In genomic region chr11:102495742-102496141, GRCm38 (mm10) we compare ENCODE assay signal across 23 mouse cellular contexts. TPM values are rescaled to one million over a fixed set of nuclear protein-coding genes. Genes with fewer than 3 reads are reported as not detected.
DNase-seq lines count a peak whose midpoint lies in the region; ATAC-seq and TF ChIP-seq lines count a peak whose summit lies in the region.
"Had no signal": no experiment of that assay in that cellular context is flagged by ENCODE, and none has a peak within 500 bp of the region (broad histone marks: within the 10 kb centered on the region; RNA-seq: fewer than 3 reads in every experiment).

No protein-coding gene starts in this region.

- no peak overlapping the region for H3K4me3 ChIP-seq in liver, postnatal 0 days (ENCODE audit: low read depth, low read length)
- H3K4me3 ChIP-seq: embryonic facial prominence, embryonic 13.5 days; forebrain, embryonic 13.5 days; heart, embryonic 13.5 days; hindbrain, embryonic 12.5 days had no signal

- H3K27me3 ChIP-seq in liver, postnatal 0 days (ENCODE audit: insufficient read depth, low read length): no peaks in the 10 kb centered on the region
- H3K27me3 ChIP-seq: embryonic facial prominence, embryonic 13.5 days; forebrain, embryonic 13.5 days; heart, embryonic 13.5 days; hindbrain, embryonic 12.5 days had no signal

- peaks cover 41% of the 10 kb centered on the region for H3K36me3 ChIP-seq in liver, postnatal 0 days (replicated peaks; ENCODE audit: insufficient read depth, low read length)

- no peaks in the 10 kb centered on the region for H3K9me3 ChIP-seq in liver, postnatal 0 days (ENCODE audit: low read length)
- H3K9me3 ChIP-seq: embryonic facial prominence, embryonic 13.5 days; forebrain, embryonic 13.5 days; G1E; heart, embryonic 13.5 days; hindbrain, embryonic 12.5 days had no signal

- 89% methylated on average over 5 of the region's 5 CpGs for WGBS in liver, postnatal 0 days (ENCODE audit: insufficient replicate concordance)

- TF ChIP-seq EP300 in liver, postnatal 0 days (IDR thresholded peaks at IDR 0.05; ENCODE audit: low read depth): no peak

- TF ChIP-seq CTCF in liver, postnatal 0 days (IDR thresholded peaks at IDR 0.05; ENCODE audit: low read depth): no peak

- H3K4me1 ChIP-seq in liver, postnatal 0 days (ENCODE audit: insufficient read depth): no peaks in the 10 kb centered on the region
- H3K4me1 ChIP-seq: embryonic facial prominence, embryonic 13.5 days; forebrain, embryonic 13.5 days; hindbrain, embryonic 12.5 days had no signal

- 0 out of 2 replicates have a peak overlapping the region, but pooled peaks have one; percentile 22 for H3K27ac ChIP-seq in liver, postnatal 0 days (ENCODE audit: low read depth)
- H3K27ac ChIP-seq: embryonic facial prominence, embryonic 13.5 days; forebrain, embryonic 13.5 days; heart, embryonic 13.5 days; hindbrain, embryonic 12.5 days had no signal

- peak; percentile 30 for DNase-seq in gastrocnemius, adult 18-20 months (ENCODE audit: low spot score)
- DNase-seq in gastrocnemius, postnatal 14 days: no peak
- DNase-seq in liver, postnatal 0 days: no peak
- DNase-seq in liver: no peak
- DNase-seq in adipocyte (ENCODE audit: low spot score): peak; percentile 50
- DNase-seq in skeletal muscle tissue, adult 2 months (ENCODE audit: low read depth, low spot score): peak; percentile 17
- no peak for DNase-seq in adrenal gland, postnatal 14 days
- DNase-seq: adrenal gland, postnatal 10 days; B cell, adult 2 months; cerebellum, adult 18-20 months; cerebellum, adult 9-11 months; cerebellum, postnatal 36 days; forebrain, postnatal 0 days; heart, postnatal 4 days had no signal

- intact Hi-C loops in gastrocnemius, postnatal 14 days (cut with DNase I; ENCODE audit: low total_unique reads): no loop called here

- no peak for ATAC-seq in liver, postnatal 0 days
- ATAC-seq: CD4-positive, CD25-positive, alpha-beta regulatory T cell, adult 4 months; forebrain, embryonic 13.5 days; forebrain, postnatal 0 days; hindbrain, embryonic 16.5 days; inflammation-experienced regulatory T-cells, adult 6 months had no signal

- H3K9ac ChIP-seq in liver, postnatal 0 days (replicated peaks): no peak overlapping the region
- H3K9ac ChIP-seq: embryonic facial prominence, embryonic 13.5 days; forebrain, embryonic 13.5 days; forebrain, postnatal 0 days; heart, embryonic 13.5 days; hindbrain, embryonic 12.5 days had no signal

- H3K4me2 ChIP-seq in liver, postnatal 0 days (ENCODE audit: low read depth, low read length): no peak overlapping the region
- H3K4me2 ChIP-seq: embryonic facial prominence, embryonic 13.5 days; forebrain, embryonic 13.5 days; heart, embryonic 13.5 days; hindbrain, embryonic 12.5 days had no signal

RNA-seq across cellular contexts. Expression of gene Itga2b, which starts 25.8 kb away (rescaled TPM):
- 1 to 10 TPM in 1 of 2 experiments, under 1 TPM in 1; 0.64 to 1.4 TPM for total RNA-seq in gastrocnemius, adult 18-20 months (2021)
- 1 to 10 TPM; 1.6 to 2.5 TPM for total RNA-seq in gastrocnemius, postnatal 14 days (2021)
- polyA plus RNA-seq in liver, postnatal 0 days (2015; fragmentation: Nextera tagmentation; extraction: Ambion mirVana): 41.0 and 44.8 TPM in 2 replicates
- total RNA-seq in adrenal gland, postnatal 14 days (2021): 4.6 and 7.4 TPM in 2 replicates

RNA-seq across cellular contexts. Expression of gene Fam171a2, which starts 48.3 kb away (rescaled TPM):
- total RNA-seq in gastrocnemius, adult 18-20 months (2021): 1 to 10 TPM in 1 of 2 experiments, under 1 TPM in 1; 0.62 to 1.1 TPM
- 1 to 10 TPM; 6.2 to 7.3 TPM for total RNA-seq in gastrocnemius, postnatal 14 days (2021)
- polyA plus RNA-seq in liver, postnatal 0 days (2015; fragmentation: Nextera tagmentation; extraction: Ambion mirVana): 0.23 and 0.72 TPM in 2 replicates
- total RNA-seq in adrenal gland, postnatal 14 days (2021): 8.2 and 9.6 TPM in 2 replicates
- total RNA-seq: granulocyte monocyte progenitor cell, adult 5-6 weeks had no signal
- polyA plus RNA-seq: CD4-positive, CD25-positive, alpha-beta regulatory T cell, adult 4 months; inflammation-experienced regulatory T-cells, adult 6 months had no signal

Comparison
In these comparisons a context has a peak if more than half of its experiments do, and no peak if none do; other contexts are left out.
1. DNase-seq: peak in gastrocnemius, adult 18-20 months (single experiment), adipocyte (single experiment) and skeletal muscle tissue, adult 2 months (single experiment); none in gastrocnemius, postnatal 14 days (single experiment), liver, postnatal 0 days (single experiment), liver (single experiment) and adrenal gland, postnatal 14 days (single experiment).